Mouse (Mus musculus): Measurements from ENCODE around the gene Sp140.
"Not testable (repeated sequence)": the region's sequence is repeated elsewhere in the genome, so short reads cannot be mapped to it uniquely, and the experiment has no call there.

The Sp140 gene

GRCm38 (mm10) chr1:85650524-85650923 lies 50.3 kb downstream of the Sp140 start:
- DNase-seq: not testable (repeated sequence)

DNA sequence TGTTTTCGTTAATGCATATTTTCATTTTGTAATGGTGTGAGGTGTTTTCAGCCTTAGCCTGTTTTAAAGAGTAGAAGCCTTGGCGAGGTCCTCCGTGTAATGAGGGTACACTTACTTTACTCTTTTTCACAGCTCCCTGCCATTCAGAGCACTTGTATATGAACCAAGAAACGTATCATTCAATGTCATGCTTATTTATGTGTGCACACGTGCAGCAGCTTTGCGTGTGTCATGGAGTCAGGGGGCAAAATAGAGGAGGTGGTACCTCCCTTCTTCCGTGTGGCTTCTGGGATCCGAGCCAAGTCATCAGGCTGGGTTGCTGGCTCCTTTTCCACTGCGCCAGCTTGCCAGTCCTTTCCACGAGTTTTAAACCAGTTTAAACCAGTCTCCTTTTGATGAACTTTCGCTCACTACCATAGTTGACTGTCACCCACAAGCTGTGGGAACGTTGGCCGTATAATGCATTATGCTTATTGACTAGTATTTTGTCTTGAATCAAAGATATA lies 51.6 kb downstream of the Sp140 start:
- peak in 1 of 2 experiments; percentile 7 for DNase-seq

- DNase-seq: not testable (repeated sequence)
Observed at GRCm38 (mm10) chr1:85657211-85657610, 57.0 kb downstream of the Sp140 start.

GRCm38 (mm10) chr1:85664266-85664665 lies 64.1 kb downstream of the Sp140 start:
- DNase-seq: no peak

GRCm38 (mm10) chr1:85680226-85680625 lies 80.0 kb downstream of the Sp140 start:
- DNase-seq: no peak

GRCm38 (mm10) chr1:85686666-85687065 lies 86.5 kb downstream of the Sp140 start:
- no peak for DNase-seq

DNA sequence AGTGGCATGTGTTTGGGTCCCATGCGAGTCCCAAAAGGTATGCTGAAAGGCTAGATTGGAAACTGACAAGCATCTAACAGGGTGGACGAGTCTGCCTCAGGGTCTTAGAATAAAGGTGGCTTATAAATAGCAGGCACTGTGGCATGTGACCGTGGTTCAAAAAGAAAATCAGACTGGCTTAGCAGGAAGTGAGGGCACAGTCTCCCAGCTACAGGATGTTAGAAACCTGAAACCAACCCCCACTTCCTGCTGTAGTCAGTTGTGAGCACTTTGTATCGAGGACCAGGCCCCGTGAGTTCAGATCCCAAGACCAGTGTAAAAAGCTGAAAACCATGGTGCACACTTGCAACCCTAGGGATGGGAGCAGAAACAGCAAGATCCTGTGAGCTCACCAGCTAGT lies 87.2 kb downstream of the Sp140 start:
- DNase-seq: no peak

- DNase-seq: no peak
Observed at GRCm38 (mm10) chr1:85690544-85690943, 90.4 kb downstream of the Sp140 start.

- DNase-seq: no peak
Observed at GRCm38 (mm10) chr1:85692281-85692680, 92.1 kb downstream of the Sp140 start.

DNA sequence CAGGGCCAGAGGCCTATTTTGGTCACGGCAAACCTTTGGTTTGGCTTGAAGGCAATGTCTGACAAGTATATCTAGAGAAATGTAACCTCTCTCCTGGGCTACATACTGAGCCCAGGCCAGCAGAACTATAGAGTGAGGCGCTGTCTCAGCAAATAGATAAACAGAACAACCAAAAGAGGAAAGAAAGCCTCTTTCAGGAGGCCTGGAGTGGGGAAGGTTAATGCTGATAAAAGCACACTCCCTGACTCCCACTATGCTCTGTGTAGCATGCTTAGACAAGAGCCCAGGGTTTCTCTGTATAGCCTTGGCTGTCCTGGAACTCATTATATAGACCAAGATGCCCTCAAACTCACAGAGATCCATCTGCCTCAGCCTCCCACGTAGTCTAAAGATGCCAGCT lies 93.1 kb downstream of the Sp140 start:
- no peak for DNase-seq

All from cerebellum, adult 18-20 months (tissue).